Mouse (Mus musculus): ENCODE results near the gene Hvcn1.

DNA sequence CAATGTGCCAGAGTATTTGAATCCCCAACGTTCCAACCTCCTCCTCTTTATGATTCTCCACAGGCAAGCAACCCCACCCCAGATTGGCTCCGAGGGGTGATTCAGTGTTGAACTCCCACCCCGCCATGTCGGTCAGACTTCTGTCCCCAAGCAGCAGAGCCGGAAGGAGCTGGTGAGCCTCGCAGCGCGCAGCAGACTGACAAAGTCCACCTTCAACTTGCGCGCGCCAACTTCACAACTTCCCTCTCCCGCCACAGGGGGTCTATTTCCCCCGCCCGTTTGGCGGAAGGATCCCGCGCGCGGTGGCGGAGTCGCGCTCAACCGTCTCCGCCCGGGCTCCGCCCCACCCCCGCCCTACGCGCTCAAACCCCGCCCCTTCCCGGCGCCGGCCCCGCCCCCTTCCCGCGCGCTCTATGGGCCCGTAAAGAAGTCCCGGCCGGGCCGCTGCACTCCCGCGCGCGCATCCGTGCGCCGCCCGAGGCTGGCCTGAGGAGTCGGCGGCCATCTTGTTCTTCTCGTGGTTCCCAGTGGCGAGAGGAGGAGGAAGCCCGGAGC lies 48.7 kb upstream of the Hvcn1 start, which contains the start of gene Ppp1cc:
- TF ChIP-seq CTCF (conservative IDR thresholded peaks at IDR 0.05; ENCODE audit: low read length) = no peak
- TF ChIP-seq POU5F1 (IDR thresholded peaks at IDR 0.05; ENCODE audit: borderline replicate concordance, low read length) = no peak
- no peak for TF ChIP-seq NANOG (IDR thresholded peaks at IDR 0.05; ENCODE audit: borderline replicate concordance, low read length)
